Mouse (Mus musculus): ENCODE data around the gene Kif5a.

The Kif5a gene

GRCm38 (mm10) chr10:127191191-127192056, 71.7 kb downstream of the Kif5a start:
- DNase-seq (ENCODE audit: low spot score), result no peak

DNA sequence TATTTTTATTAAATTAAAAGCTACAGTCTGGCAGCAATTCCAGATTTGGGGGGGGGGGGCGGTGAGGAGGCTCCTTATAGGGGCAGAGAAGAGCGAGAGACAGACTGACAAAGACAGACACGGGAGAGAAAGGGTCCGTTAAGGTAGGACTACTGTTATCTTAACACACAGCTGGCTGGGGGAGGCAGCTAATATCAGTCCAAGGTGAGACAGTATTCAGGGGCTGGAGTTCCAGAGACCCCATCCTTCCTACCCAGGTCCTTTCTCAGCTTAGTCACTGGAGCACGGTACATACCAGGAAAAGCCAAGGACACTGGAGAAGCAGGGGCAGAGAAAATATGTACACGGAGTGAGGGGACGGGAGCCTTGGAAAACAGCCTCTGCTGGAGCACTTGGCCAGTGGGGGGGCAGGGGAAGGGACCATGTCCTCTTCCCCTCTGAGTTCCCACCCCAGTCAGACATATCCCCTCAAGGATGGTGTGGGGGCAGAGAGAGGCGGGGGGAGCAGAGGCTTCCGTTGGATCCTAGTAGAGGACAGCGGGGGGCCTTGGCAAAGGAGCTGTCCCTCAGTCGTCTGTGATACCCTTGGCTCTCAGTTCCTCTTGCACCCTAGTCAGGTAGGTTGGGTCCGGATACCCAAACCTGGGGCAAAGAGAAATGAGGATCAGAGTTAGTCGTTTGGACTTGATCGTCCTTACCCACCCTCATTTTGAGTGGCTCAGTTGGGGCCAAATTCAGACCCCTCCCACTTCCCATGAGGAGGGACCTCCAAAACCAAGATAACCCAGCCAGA, 72.6 kb downstream of the Kif5a start:
- DNase-seq (ENCODE audit: low spot score), result peak; percentile 31

GRCm38 (mm10) chr10:127189651-127190381, 73.3 kb downstream of the Kif5a start, which contains the start of gene Arhgef25:
Gene Arhgef25, minus strand, starts transcription at chr10:127190083.
- DNase-seq (ENCODE audit: low spot score), result peak; percentile 72

DNA sequence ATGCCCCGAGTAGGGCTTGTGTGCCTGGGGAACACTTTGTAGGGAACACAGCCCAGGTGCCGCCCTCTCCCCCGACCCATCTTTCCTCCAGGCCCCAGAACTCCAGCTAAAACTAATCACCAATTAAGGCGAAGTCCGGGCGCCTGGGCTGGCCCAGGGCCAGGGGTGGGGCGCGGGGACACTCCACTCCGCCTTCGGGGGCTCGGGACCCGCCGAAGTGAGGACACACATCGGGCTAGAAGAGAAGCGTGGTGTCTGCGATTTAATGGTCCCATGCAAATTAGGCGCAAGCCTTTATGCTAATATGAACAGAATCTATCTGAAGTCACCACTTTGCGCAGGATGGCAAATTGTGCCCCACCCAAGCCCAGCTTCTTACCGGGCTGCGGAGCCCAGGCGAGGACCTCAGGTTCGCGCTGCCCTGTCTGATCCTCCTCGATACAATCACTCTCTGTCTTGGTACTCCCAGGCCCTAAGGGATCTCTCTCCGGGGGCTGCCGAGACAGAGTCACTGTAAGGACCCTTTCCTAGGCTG, 74.0 kb downstream of the Kif5a start:
- peak; percentile 69 for DNase-seq (ENCODE audit: low spot score)

DNA sequence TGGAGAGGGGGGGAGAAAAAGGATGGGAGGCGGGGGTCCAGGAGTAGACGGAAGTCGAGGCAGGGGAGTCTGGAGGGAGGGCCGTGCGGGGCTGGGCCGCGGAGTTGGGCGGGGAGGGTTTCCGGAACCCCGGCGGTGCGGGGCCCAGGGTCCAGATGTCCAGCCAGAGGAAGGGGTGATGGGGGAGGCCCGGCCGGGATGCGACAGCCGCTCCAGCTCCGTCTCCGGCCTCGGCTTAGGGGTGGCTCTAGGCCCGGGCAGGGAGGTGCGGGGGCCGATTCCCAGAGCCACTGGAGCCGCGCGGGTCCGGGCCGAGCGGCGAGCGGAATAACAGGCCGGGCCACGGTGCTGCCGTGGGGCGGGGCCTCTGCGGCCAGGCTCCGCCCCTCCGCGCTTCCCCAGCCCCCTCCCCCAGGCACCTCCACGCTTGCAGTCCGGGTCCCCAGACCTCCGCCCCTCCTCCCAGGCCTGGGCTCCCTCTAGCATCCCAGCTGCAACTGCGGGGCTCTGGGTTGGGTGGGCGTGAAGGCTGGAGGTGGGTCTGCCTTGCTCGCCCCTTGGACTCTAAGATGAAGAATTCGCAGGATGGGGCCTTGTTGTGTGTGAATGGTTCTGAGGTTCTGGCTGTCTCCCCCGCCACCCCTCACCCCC, 74.6 kb downstream of the Kif5a start:
- DNase-seq (ENCODE audit: low spot score), result peak; percentile 90

DNA sequence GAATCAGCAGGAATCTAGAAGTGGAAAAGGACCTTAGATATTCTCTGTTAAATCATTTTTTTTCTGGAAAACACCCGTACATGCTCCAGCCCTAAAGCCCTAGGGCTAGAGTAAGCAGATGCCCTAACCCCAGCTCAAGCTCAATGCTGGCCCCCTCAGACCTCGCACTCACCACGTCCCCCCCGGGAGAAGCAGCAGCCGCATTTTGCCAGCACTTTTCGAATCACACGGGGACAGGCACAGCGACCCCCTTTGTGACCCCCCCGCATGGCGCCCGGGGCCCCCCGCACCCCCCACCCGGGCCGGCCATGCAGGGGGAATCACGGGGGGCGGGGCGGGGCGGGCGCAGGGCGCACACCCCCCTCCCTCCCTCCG, 75.1 kb downstream of the Kif5a start:
- peak; percentile 43 for DNase-seq (ENCODE audit: low spot score)

DNA sequence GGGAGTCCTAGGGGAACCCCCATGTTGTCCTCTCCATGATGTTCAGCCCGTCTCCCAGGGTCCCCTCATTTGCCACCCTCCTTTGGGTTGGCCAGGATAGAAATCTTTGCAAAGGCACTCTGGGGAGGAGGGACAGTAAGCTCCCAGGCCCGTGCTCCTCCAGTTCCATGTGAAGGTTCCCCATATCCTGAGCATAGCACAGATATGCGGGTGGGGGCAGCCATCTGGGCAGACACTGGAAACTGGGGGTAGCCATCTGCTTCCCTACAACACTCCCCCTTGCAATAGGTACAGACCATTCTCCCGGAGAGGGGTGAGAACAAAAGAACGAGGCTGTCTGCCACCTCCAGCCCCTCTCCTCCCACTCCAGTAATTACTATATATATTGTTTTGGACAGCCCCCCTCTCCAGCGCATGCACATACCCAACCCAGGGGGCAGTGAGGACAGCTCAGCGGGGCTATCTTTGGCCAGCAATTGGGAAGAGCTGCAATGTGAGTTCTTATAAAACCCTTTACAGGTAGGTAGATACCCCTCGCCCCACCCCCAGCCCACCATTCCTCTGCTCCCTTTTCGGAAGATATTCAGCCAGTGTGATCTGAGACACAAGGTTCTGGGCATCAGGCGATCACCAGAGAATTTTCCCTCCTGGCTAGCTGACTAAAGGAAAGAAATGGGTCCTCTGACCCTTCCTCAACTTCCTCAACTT, 75.6 kb downstream of the Kif5a start:
- DNase-seq (ENCODE audit: low spot score), result peak; percentile 26

- no peak for DNase-seq (ENCODE audit: low spot score)
These were observed 76.7 kb downstream of the Kif5a start for GRCm38 (mm10) chr10:127186451-127186850.

- no peak for DNase-seq (ENCODE audit: low spot score)
These were observed 77.6 kb downstream of the Kif5a start for GRCm38 (mm10) chr10:127185506-127185905.

- DNase-seq (ENCODE audit: low spot score), result no peak
These were observed 78.0 kb downstream of the Kif5a start for GRCm38 (mm10) chr10:127185101-127185500.

DNA sequence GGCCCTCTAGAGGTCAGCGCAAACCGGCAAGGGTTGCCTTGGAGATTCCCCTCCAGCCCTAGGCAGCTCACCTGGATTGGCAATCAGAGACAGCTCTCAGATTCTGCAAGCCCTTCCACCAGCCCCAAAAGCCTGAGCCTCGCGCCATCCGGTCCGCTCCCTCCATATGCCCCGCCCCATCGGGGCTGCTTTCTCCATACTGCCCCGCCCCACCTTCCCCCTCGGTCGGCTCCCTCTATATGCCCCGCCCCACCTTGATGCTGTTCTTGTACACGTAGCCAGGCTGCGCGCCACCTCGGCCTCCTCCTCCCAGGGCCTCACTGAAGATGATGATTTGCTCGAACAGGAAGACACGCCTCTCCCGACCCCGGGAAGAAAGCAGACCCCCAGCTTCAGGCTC, 79.4 kb downstream of the Kif5a start:
- peak; percentile 48 for DNase-seq (ENCODE audit: low spot score)

DNA sequence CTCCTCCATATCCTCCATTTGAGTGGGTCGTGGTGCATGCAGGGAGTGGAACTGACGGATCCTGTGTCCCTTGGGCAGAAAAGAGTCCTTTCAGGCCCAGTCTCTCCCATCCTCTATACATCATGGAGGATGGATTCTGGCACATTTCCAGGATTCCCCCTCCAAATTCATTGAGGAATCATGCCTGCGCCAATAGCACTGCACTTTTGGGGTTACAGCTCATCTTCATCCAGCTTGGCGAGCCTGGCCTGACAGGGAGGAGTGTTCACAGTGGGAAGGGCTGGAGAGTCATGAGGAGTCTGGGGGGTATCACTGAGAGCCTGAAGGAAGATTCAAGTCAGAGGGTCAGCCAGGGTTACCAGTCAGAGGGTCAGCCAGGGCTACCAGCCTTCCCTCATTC, 80.5 kb downstream of the Kif5a start:
- no peak for DNase-seq (ENCODE audit: low spot score)

- no peak for DNase-seq (ENCODE audit: low spot score)
These were observed 81.6 kb downstream of the Kif5a start for GRCm38 (mm10) chr10:127181566-127181965.

GRCm38 (mm10) chr10:127180695-127181047, 82.5 kb downstream of the Kif5a start:
- DNase-seq (ENCODE audit: low spot score), result no peak

- DNase-seq (ENCODE audit: low spot score), result peak; percentile 36
These were observed 83.1 kb downstream of the Kif5a start, which contains the start of gene Slc26a10 for GRCm38 (mm10) chr10:127179871-127180694. Gene Slc26a10, minus strand, starts transcription at chr10:127180645.

GRCm38 (mm10) chr10:127178286-127179027, 84.7 kb downstream of the Kif5a start:
- no peak for DNase-seq (ENCODE audit: low spot score)

GRCm38 (mm10) chr10:127177719-127178118, 85.4 kb downstream of the Kif5a start:
- peak; percentile 97 for DNase-seq (ENCODE audit: low spot score)

DNA sequence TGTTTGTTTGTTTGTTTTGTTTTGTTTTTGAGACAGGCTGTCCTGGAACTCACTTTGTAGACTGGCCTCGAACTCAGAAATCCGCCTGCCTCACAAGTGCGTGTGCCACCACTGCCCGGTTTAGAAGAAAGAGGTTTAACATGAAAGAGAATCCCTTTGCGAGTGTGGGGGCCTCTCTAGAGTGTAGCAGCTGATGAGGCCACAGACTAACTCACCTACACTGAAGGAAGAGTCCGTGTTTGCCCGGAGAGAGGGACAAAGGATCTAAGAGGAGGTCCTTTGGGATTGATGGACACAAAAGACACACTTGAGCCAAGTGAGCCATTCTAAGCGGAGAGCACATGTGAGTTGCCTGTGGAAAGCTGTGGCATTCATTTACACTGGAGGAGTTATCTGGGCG, 85.9 kb downstream of the Kif5a start:
- no peak for DNase-seq (ENCODE audit: low spot score)

- peak; percentile 39 for DNase-seq (ENCODE audit: low spot score)
These were observed 86.4 kb downstream of the Kif5a start for GRCm38 (mm10) chr10:127176756-127177155.

Data from embryo, embryonic 10.5 days (tissue).